Mouse (Mus musculus): ENCODE results near the gene Shisa6.
"Not testable (repeated sequence)": the region's sequence is repeated elsewhere in the genome, so short reads cannot be mapped to it uniquely, and the experiment has no call there.

Shisa6 gene

DNA sequence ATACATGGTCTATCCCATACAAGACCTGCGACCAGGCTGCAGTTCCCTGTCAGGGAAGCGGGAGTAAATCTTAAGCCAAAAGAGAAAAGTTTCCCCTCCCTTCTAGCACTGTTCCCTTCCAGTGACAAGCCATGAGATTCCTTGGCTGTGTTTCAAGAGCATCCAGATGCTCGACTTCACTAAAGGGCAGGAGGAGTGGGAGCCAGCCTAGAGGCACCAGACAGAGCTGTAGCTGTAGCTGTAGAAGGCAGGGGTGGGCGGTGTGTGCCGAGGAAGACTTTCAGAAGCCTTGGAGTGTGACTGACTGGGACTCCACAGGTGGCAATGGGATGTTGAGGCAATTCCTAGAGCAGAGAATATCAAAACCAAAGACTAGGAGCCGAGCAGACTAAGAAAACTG is 43.3 kb downstream of the Shisa6 start:
- peak; percentile 32 to 57 for DNase-seq (ENCODE audit: low spot score in 2 of 2)

DNA sequence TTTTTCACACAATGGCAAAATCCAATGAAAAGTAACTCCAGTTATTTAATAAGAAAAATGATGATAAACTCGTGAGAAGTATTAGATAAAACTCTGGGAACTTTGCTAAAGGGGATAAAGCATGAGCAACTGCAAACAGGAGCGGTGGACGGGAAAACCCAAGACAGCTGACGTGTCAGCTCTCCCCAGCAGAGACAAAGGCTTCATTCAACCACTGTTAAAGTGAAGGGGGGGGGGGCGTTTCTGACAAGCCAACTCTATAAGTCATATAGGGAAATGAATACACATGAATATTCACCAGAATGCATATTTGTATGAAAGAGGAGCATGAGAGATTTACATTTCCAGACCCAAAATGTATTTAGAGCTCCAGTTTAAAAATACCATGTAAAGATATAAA is 83.1 kb downstream of the Shisa6 start:
- DNase-seq (ENCODE audit: low spot score in 2 of 2) = no peak

DNA sequence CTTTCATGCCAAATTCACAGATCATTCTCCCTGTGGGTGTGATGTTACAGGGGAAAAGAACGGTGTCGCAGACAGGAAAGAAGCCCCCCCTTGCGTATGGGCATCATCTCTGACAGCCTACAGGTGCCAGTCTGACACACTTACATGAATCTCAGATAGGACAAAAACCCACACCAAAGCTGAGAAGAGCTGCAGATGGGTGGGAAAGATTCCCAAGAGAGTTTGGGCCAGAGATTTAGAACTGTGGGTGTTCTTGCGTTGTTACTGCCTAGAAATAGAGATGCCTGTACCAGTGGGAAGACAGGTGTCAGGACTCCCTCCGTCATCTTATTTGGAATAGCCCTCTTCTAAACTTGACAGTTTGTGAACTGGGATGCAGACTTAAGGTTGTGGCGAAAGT is 99.6 kb downstream of the Shisa6 start:
- DNase-seq (ENCODE audit: low spot score in 2 of 2) = peak; percentile 18 to 64

GRCm38 (mm10) chr11:66418216-66418615 is 107.5 kb downstream of the Shisa6 start:
- no peak for DNase-seq (ENCODE audit: low spot score in 2 of 2)

DNA sequence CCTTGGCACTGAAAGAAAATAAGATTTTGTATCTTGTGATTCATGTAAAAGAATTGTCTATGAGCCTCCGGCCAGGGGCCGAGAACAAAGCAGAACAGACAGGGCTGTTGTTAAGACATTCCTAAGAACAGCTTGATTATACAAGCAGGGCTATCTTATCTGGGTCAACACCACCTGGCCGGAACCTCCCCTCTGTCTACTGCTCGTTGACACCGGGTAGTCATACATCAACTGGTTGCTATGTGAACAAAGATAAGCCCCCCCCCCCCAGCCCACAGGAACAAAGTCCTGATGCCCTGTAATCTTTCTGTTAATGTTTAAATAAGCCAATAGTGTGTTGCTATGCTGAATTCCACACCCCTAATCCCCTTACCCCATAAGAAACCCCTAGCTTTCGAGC is 117.0 kb downstream of the Shisa6 start:
- DNase-seq (ENCODE audit: low spot score in 2 of 2) = not testable (repeated sequence)

DNA sequence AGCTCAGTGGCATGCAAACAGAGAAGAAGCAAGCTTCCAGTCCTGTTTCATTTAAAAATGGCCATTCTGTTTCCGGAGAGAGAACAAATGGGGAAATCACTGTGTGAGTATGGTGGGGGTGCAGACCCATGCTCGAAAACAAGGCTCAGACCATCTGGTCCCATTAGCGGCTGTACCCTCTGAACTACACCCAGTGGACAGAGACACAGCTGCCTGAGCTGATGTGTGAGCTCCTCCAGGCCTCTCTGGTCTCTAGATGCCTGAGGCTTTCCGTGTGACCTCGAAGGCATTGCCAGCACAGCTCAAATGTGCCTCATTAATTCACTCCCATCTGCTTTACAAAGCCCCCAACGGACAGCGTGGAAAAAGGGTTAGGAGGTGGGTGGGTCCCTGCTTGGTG is 125.7 kb downstream of the Shisa6 start:
- no peak for DNase-seq (ENCODE audit: low spot score in 2 of 2)

- DNase-seq (ENCODE audit: low spot score in 2 of 2) = no peak
Measured at GRCm38 (mm10) chr11:66387561-66387960, 138.2 kb downstream of the Shisa6 start.

GRCm38 (mm10) chr11:66371796-66372195 is 154.0 kb downstream of the Shisa6 start:
- DNase-seq (ENCODE audit: low spot score in 2 of 2) = peak; percentile 40 to 78

DNA sequence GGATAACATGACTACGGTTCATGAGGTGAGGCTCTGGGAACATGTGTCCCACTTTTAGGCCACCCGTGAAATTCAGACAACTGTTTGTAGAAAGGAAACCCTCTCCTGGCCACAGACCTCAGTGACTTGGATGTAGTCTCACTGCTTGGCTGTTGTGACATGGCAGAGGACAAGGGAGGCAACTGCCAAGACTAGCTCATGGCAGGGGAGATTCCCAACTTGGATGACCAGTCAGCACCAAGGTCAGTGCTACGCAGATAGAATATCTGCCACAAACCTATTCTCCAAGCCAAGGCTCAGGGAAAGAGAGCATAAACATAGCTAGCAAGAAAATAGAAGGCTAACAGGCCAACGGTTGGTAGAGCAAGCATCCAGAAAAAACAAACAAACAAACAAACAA is 156.0 kb downstream of the Shisa6 start:
- DNase-seq (ENCODE audit: low spot score in 2 of 2) = no peak

GRCm38 (mm10) chr11:66366809-66367685 is 158.7 kb downstream of the Shisa6 start:
- no peak for DNase-seq (ENCODE audit: low spot score in 2 of 2)

DNA sequence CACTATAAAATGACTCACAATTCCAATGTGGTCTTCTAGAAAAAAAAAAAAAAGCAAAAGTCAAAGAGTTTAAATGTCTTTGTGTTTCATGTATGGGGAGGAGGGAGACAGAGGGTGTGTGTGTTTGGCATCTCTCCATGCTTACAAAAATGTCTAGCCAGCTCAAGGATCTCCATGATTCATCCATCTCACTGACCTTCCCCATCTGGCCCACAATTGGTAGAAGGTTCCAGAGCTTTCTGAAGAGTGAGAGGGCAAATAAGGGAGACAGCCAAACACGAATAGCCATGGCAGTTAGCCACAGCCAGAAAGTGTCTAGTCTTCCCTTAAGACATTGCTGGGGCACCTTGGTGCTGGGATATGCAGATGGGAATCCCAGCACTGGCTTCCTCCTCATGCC is 166.0 kb downstream of the Shisa6 start:
- DNase-seq (ENCODE audit: low spot score in 2 of 2) = no peak

- DNase-seq (ENCODE audit: low spot score in 2 of 2) = no peak
Measured at GRCm38 (mm10) chr11:66344822-66345221, 180.9 kb downstream of the Shisa6 start.

GRCm38 (mm10) chr11:66336313-66336712 is 189.5 kb downstream of the Shisa6 start:
- DNase-seq (ENCODE audit: low spot score in 2 of 2) = no peak

GRCm38 (mm10) chr11:66312764-66313163 is 213.0 kb downstream of the Shisa6 start:
- no peak for DNase-seq (ENCODE audit: low spot score in 2 of 2)

GRCm38 (mm10) chr11:66304396-66304795 is 221.4 kb downstream of the Shisa6 start:
- no peak for DNase-seq (ENCODE audit: low spot score in 2 of 2)

DNA sequence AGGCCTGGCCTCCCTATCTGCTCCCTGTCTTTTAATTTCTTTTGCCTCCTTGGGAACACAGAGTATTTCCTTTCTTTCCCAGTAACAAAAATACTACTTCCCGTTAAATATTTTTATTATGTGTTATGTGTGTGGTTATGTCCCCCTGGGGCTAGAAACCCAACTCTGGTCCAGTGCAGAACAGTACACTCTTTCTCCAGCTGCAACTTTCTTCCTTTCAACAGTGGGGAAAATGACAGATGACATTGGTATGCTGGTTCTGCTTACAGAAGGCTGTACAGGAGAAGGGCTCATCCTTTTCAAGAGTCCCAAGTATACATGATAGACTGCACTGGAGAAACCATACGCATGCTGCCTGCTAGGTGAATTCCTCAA is 251.1 kb downstream of the Shisa6 start:
- no peak for DNase-seq (ENCODE audit: low spot score in 2 of 2)

DNA sequence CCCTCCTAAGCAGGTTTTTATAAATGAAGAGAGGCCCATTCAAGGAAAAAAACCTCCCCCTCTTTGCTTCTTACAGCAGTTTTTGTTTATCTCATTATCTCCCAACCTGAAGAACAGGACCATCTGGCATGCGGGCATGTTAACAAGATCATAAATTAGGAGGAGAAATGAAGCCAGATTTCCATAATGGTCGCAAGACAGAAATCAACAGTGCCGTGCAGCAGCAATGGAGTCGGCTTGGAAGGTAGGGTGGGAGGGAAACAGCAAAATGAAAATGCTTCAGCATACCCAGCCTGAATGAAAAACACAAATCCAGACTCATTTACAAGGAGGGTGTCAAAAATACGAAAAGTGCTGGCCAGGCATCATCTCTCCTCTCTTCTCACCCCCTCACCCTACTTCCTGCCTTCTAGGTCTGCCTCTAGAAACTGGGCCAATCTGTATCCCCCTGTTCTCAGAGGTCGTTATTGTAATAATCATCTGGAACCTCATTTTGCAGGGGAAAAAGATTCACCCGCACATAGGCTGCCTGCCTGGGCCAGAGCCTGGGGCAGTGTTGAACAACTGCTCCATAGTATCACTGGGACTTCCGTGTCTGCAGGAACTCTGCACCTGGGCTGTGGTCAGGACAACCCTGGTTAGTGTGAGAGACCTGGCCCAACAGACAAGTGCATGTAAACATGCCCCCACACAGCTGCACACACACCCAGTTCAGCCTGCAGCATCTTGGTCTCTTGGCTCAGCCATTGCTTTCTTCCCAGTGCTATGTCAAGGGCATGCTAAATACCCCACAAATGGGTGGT is 251.7 kb downstream of the Shisa6 start:
- peak; percentile 6 to 12 for DNase-seq (ENCODE audit: low spot score in 2 of 2)

DNA sequence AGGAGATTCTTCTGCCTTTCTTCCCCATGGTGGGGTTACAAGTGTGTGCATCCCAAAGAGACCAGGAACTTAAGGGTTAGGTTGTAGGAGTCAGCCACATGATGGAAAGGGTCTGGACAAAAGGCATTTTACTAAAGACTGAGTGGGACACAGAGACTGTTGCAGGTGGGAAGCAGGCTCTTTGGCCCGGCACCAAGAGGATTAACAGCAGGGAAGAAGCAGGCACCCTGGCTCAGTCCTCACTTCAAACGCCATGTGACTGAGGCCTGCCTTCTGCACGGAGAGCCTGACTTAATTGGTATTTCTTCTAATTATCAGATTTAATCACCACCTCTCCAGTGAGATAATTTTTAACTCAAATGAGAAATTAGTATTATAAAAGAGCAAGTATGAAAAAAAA is 258.7 kb downstream of the Shisa6 start:
- no peak for DNase-seq (ENCODE audit: low spot score in 2 of 2)

DNA sequence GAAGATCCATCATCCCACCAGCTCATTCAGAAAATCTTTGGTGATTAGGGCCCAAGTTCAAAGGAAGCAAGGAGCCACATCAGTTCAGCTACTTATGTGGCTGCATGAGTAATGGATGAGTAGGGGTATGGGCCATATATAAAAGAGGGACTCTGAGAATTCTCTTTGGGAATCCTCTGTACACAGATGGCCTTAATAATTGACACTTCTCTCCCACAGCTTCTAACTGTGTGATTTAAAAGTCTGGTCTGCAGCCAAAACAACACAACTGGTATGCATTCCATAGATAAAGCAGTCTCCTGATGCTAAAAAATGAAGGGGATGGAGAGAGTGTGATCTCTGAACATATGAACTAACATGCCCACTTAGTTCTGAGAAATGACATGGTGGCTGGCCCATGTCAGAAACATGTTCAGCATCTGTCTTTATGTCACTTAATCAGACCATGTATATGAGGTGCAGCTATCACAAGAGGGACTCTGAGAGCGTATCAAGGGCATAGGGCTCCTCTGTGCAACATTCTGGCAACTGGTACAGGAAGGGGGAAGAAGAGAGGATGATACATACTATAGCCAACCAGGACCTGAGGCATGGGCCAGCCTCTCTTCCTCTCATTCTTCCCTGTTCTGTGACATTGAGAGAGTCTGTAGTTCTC is 260.3 kb downstream of the Shisa6 start:
- no peak for DNase-seq (ENCODE audit: low spot score in 2 of 2)

DNA sequence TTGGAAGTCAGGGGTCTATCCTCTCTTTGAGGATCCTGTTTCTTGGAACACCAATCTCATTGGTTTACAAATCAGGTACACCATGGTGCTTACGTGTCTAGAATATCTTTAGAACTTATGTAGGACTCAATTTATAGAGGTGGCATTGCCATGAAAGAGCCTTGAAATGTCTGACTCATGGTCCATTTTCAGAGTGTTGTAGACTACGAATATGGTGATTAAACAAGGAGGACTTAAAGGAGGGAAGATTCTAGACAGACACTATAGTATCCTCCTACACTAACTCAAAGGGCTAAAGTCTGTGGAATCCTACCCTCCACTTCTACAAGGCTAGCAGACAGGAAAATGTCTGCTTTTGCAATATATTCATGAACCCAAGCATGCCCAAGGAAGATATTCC is 265.6 kb downstream of the Shisa6 start:
- DNase-seq (ENCODE audit: low spot score in 2 of 2) = no peak

DNA sequence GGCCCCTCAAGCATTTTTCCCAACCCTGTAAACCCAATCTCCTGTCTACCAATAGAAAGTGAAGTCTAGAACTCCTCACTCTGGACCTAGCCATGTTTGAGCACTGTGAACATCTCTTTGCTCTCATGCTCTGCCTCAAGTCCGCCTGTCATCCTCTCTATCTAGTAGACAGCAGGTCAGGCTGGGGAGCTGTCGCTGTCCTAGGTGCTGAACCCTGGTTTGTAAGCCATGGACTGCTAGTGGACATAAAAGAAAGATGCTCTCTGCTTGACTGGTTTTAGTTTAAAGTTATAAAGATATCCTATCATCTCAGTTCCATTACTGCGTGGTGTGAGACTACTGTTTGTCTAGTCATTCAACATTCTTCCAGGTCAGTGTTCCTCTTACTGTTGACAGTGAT is 266.9 kb downstream of the Shisa6 start:
- no peak for DNase-seq (ENCODE audit: low spot score in 2 of 2)

DNA sequence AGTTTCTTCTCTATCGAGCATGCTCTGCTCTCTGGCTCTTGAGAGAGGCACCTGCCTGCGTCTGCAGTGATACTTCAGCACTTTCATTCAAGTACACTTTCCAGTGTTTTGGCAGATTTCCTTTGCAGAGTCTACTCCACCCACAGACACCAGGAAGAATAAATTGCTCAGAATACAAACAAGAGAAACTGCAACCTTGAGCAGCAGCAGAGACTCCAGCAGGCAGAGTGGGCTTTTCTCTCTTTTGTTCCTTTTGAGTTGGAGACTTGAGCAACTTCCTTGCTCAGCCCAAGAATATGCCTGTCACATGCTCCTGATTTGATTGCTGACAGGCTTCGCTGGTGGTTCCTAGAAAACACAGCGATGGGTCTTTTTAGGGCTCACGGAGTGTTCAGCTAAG is 278.6 kb downstream of the Shisa6 start:
- DNase-seq (ENCODE audit: low spot score in 2 of 2) = peak; percentile 4 to 7

Data from right cerebral cortex, postnatal 36 days (tissue).